Mouse (Mus musculus): ENCODE measurements around the gene Evi2. TPM values are rescaled to one million over a fixed set of nuclear protein-coding genes. Genes with fewer than 3 reads are reported as not detected.

The Evi2 gene
- polyA plus RNA-seq, 1 experiment, result 1.2 TPM

DNA sequence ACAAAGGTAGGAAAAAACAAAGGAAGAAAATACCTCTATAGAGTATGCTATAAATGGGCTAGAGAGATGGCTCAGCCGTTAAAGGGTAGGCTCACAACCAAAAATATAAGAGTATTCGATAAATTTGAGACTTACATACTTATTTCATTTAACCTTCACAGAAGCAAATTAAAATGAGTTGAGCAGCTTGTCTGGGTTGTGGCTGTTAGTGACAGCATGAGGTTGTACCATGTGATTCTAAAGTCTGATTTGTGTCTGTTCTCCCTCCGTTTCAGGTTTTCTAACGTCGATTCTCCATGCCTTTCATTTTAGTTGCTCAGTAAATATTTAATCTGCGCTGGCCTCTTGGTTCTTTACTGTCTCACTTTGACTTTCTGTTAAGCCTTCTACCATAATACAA lies 11.1 kb downstream of the Evi2 start:
- TF ChIP-seq POLR2A (IDR thresholded peaks at IDR 0.05; ENCODE audit: borderline replicate concordance, extremely low read depth, low read depth, low read length) (no peak), CTCF (IDR thresholded peaks at IDR 0.05; ENCODE audit: insufficient read depth, low read length) (no peak)
- 74% methylated on average over 6 of the region's 6 CpGs for WGBS

GRCm38 (mm10) chr11:79515798-79516197 lies 14.6 kb downstream of the Evi2 start:
- Histone ChIP-seq H3K4me1 (ENCODE audit: control insufficient read depth, insufficient read depth, low read length) (no peaks in the 10 kb centered on the region), H3K4me3 (replicated peaks; ENCODE audit: extremely low read depth, low read depth, low read length) (no peak overlapping the region)
- DNase-seq, result no peak
- TF ChIP-seq POLR2A (IDR thresholded peaks at IDR 0.05; ENCODE audit: borderline replicate concordance, extremely low read depth, low read depth, low read length), result no peak
- no peak for TF ChIP-seq CTCF (IDR thresholded peaks at IDR 0.05; ENCODE audit: insufficient read depth, low read length)
- 100% methylated on average over 2 of the region's 2 CpGs for WGBS

More for the DNA sequence above, 11.1 kb downstream of the Evi2 start:
- DNase-seq, result no peak
- Histone ChIP-seq H3K4me1 (ENCODE audit: control insufficient read depth, insufficient read depth, low read length) (no peaks in the 10 kb centered on the region), H3K4me3 (replicated peaks; ENCODE audit: extremely low read depth, low read depth, low read length) (no peak overlapping the region)

DNA sequence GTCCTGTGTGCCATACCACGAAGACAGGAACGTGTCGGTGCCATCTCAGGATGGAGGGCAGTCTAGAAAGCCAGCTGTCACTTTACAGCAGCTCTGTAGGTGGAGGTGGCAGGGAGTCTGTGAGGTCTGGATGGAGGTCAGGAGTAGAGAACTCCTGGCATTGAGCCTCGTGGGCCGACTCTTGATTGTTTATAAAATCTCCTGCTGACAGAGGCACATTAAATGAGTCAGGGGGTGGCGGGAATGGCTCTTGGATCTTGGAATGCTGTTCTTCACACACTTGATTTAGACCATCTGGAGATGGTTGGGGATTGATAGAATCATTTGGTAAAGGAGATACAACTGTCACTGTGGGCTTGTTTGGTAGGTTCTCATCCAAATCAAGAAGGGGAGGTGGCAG lies 15.1 kb downstream of the Evi2 start:
- H3K4me3 ChIP-seq (replicated peaks; ENCODE audit: extremely low read depth, low read depth, low read length), result no peak overlapping the region
- TF ChIP-seq CTCF (IDR thresholded peaks at IDR 0.05; ENCODE audit: insufficient read depth, low read length) (no peak), POLR2A (IDR thresholded peaks at IDR 0.05; ENCODE audit: borderline replicate concordance, extremely low read depth, low read depth, low read length) (no peak)
- WGBS, result 60% methylated on average over 6 of the region's 6 CpGs
- DNase-seq, result no peak
- H3K4me1 ChIP-seq (ENCODE audit: control insufficient read depth, insufficient read depth, low read length), result no peaks in the 10 kb centered on the region

DNA sequence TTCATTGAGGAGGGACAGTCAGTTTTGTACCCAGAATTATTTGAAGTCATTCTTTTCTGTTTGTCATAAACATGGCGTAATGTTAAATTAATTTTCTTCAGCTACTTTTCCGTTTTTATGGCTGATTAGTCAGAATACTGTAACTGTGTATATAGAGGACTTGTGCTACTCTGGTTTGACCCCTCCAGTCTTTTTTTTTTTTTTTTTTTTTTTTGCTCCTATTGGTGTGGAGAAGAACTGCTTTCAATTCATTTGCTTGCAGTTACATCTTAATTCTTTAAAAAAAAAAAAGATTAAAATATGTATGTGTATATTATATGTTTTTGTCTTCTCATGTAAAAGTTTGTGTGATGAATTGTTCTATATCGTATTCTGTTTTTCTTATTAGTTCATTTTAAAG lies 18.4 kb downstream of the Evi2 start:
- no peaks in the 10 kb centered on the region for H3K4me1 ChIP-seq (ENCODE audit: control insufficient read depth, insufficient read depth, low read length)
- no peak for DNase-seq
- no peak overlapping the region for H3K4me3 ChIP-seq (replicated peaks; ENCODE audit: extremely low read depth, low read depth, low read length)
- 88% methylated on average over 3 of the region's 3 CpGs for WGBS
- TF ChIP-seq POLR2A (IDR thresholded peaks at IDR 0.05; ENCODE audit: borderline replicate concordance, extremely low read depth, low read depth, low read length) (no peak), CTCF (IDR thresholded peaks at IDR 0.05; ENCODE audit: insufficient read depth, low read length) (no peak)

DNA sequence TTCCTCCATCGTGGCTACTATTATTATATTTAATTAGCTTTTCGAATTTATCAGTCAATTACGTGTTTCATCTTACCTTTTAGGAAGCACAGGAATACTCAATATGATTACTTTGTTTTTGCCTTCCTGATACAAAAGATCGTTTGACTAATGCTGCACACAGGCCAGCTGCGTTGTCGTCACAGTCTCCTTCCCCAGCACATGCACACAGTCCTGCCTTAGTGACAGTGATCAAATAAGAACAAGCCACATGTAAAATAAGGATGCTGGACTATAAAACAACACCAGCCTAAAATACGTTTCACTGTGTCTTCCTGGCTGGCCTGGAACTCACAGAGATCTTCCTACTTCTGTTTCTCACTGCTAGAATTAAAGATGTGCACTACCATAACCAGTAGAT lies 25.9 kb downstream of the Evi2 start:
- no peaks in the 10 kb centered on the region for H3K4me1 ChIP-seq (ENCODE audit: control insufficient read depth, insufficient read depth, low read length)
- DNase-seq, result no peak
- WGBS, result 91% methylated on average over 7 of the region's 7 CpGs
- no peak overlapping the region for H3K4me3 ChIP-seq (replicated peaks; ENCODE audit: extremely low read depth, low read depth, low read length)
- TF ChIP-seq CTCF (IDR thresholded peaks at IDR 0.05; ENCODE audit: insufficient read depth, low read length), result no peak
- TF ChIP-seq POLR2A (IDR thresholded peaks at IDR 0.05; ENCODE audit: borderline replicate concordance, extremely low read depth, low read depth, low read length), result no peak

DNA sequence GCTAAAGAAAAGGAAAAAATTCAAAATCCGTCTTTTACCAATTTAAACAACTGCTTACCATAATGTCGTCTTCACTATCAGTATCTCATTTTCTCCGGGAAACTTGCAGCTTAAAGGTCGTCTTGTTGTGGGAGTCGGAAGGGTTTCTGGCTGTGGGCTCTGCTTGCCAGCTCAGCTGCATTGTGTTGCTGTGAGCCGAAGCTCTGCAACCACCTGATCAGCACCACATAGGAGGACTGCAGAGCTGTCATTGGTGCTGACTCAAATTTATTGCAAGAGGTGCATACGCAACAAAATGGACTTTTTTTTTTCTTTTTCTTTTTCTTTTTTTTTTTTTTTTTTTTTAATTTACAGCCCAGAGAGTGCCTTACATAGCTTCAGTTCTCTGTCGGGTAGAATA lies 26.5 kb downstream of the Evi2 start, which contains the start of gene Omg:
Omg (minus strand) TSS at position 240 of the 400 bp plus-strand sequence.
- WGBS, result 69% methylated on average over 8 of the region's 8 CpGs
- no peak within 1 kb of the TSS for H3K4me3 ChIP-seq (replicated peaks; ENCODE audit: extremely low read depth, low read depth, low read length)
- TF ChIP-seq CTCF (IDR thresholded peaks at IDR 0.05; ENCODE audit: insufficient read depth, low read length), result no peak
- no peak for TF ChIP-seq POLR2A (IDR thresholded peaks at IDR 0.05; ENCODE audit: borderline replicate concordance, extremely low read depth, low read depth, low read length)
- H3K4me1 ChIP-seq (ENCODE audit: control insufficient read depth, insufficient read depth, low read length), result no peaks in the 10 kb centered on the region
- DNase-seq, result no peak

GRCm38 (mm10) chr11:79502917-79503316 lies 27.5 kb downstream of the Evi2 start:
- DNase-seq, result no peak
- WGBS, result 60% methylated on average over 2 of the region's 2 CpGs
- TF ChIP-seq CTCF (IDR thresholded peaks at IDR 0.05; ENCODE audit: insufficient read depth, low read length), result no peak
- TF ChIP-seq POLR2A (IDR thresholded peaks at IDR 0.05; ENCODE audit: borderline replicate concordance, extremely low read depth, low read depth, low read length), result no peak
- no peak overlapping the region for H3K4me3 ChIP-seq (replicated peaks; ENCODE audit: extremely low read depth, low read depth, low read length)
- no peaks in the 10 kb centered on the region for H3K4me1 ChIP-seq (ENCODE audit: control insufficient read depth, insufficient read depth, low read length)

DNA sequence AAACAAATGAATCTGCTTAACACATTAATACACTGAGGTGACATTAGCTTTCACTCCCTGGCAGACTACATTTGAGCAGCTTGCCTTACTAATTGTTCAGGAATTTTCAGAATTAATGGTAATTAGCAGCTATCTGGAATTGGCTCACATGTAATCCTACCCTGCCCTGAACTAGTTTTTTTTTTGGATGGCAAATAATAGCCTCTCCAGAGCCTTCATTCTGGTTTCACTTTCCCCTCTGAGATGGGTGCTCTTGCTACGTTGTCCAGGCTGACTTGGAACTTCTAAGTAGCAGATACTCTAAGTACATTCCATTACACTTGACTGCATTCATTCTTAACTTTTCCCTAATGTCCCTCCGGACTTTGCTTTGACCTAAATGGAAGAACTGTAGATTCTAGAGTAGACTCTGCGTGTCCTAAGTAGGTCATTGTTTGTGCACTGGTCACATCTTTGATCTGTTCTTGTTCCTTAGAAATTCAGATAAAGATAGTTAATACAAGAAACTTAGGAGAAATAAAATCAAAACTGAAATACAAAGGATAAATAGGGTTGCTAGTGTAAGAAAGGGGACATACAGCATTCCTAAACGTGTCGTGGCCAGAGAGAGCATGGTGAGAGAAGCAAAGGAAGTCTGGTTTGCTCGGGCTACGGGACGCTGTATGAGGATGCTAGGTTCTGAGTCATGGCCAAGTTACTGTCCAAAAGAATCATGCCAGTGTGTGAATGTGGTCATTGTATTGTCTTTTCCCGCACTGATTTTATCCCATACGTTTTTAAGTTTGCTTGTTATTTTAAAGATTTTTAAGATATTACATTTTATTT lies 35.2 kb downstream of the Evi2 start:
- no peak for DNase-seq
- 30% methylated on average over 10 of the region's 10 CpGs for WGBS
- peak overlapping the region; percentile 49 for H3K4me3 ChIP-seq (replicated peaks; ENCODE audit: extremely low read depth, low read depth, low read length)
- peaks cover 7% of the 10 kb centered on the region for H3K4me1 ChIP-seq (ENCODE audit: control insufficient read depth, insufficient read depth, low read length)
- TF ChIP-seq POLR2A (IDR thresholded peaks at IDR 0.05; ENCODE audit: borderline replicate concordance, extremely low read depth, low read depth, low read length) (no peak), CTCF (IDR thresholded peaks at IDR 0.05; ENCODE audit: insufficient read depth, low read length) (no peak)

DNA sequence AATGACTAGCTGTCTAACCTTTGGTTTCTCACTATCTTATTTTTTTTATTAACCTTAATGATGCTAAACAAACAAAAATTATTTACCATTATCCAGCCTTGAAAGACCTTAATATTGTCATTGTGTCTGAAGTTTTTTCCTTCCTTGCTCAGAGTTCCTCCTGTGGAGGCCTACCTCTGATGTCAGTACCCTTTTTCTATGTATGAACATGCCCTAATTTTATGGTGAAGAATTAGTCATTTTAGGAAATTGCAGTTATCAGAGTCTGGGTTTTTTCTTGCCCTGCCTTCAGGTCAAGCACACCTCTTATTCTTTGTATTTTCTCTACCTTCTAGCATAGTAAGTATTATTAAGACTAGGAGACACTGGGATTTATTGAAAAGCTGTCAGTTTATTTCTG lies 45.7 kb downstream of the Evi2 start:
- H3K4me3 ChIP-seq (replicated peaks; ENCODE audit: extremely low read depth, low read depth, low read length), result no peak overlapping the region
- TF ChIP-seq POLR2A (IDR thresholded peaks at IDR 0.05; ENCODE audit: borderline replicate concordance, extremely low read depth, low read depth, low read length) (no peak), CTCF (IDR thresholded peaks at IDR 0.05; ENCODE audit: insufficient read depth, low read length) (no peak)
- peaks cover 2% of the 10 kb centered on the region for H3K4me1 ChIP-seq (ENCODE audit: control insufficient read depth, insufficient read depth, low read length)
- DNase-seq, result no peak

Measured in lung, adult 2 months (tissue).